Mouse (Mus musculus): ENCODE results near the gene AB124611.

DNA sequence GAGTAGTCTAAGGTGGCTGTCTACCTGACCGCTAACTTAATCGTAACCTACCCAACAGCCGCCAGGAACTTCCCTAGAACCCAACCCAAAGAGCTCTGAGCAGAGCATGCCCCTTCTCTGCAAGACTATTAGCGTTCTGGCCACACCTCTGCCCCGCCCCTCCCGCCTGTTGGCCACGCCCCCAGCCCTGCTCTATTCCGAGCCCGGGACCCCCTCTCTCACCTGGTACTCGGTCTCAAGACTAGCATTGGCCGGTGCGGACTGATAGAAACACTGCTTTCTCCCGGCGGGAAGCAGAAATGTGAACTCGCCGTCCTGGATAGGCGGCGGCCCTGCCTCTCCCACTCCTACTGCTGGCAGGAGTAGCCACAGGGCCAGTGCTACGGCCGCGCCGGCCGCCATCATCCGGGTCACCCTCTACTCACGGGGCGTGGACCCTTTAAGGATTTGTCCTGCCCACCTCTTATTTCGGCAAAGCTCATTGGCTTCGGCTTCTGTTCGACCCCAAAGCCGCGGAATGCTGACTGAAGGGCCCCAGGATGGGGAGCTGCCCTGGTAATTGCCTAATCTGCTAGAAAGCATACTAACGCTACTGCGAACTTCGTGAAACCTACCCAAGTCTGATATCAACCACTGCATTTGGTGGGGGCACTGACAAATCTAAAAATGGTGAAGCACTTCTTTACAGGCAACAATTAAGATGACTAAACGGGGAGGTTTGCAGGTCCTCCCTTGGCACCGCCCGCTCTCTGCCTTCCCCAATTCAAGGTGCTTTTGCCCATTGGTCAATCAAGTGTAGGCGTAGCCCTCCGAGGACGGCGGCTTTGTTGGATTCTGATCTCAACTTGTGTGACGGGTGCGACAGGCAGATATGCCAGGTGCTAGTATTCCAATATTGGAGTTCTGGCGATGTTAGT lies 15.9 kb upstream of the AB124611 start, which contains the start of gene Tmed1:
- no peak for TF ChIP-seq CTCF (conservative IDR thresholded peaks at IDR 0.05; ENCODE audit: low read length)
- no peak for TF ChIP-seq POU5F1 (IDR thresholded peaks at IDR 0.05; ENCODE audit: borderline replicate concordance, low read length)
- TF ChIP-seq NANOG (IDR thresholded peaks at IDR 0.05; ENCODE audit: borderline replicate concordance, low read length): no peak

Measured in E14TG2a.4 (cell line).